12 mouse cellular contexts compared by ENCODE assay signal in the genomic region with DNA sequence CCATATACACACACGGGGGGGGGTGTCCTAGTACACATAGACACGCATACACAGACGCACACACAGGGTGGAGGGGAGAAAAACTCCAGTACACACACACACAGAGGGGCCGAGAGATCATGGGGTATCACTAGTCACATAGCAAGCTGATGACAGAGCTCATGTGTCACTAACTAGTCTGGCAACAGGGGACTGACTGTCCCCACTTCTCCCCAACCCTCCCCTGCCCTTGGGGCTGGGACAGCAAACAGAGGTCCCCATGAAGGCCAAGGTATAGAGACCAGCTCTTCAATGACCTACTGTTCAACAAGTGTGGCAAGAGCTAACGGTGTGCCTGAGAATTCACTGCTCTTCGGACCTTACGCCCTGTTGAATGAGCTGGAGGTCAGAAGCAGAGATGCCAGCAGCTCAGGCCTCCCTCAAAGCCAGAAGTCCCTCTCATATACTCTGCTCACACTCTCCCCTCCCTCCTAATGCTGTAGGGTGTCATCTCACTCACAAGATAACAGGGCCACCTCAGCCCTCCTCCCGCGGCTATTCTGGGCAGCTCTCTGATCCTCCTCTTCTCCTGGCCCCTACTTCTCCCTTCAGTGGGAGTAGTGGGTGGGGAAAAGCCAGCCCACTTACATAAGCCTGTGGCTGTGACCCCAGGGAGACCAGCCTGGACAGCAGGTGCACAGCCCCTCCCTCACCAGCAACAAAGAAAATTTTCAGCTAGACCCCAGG. TPM values are rescaled to one million over a fixed set of nuclear protein-coding genes. Genes with fewer than 3 reads are reported as not detected.
A peak's percentile ranks its signal among the peaks of the same experiment; 100 is the strongest.
DNase-seq lines count a peak whose midpoint lies in the region; ATAC-seq lines count a peak whose summit lies in the region.
"Had no signal": no experiment of that assay in that cellular context is flagged by ENCODE, and none has a peak within 500 bp of the region (broad histone marks: within the 10 kb centered on the region; RNA-seq: fewer than 3 reads in every experiment).

A gene (plus strand): TSS at position 642 of the 726 bp plus-strand sequence.

- H3K4me1 ChIP-seq in liver, embryonic 13.5 days (replicated peaks): peaks cover 39% of the 10 kb centered on the region
- peaks cover 13% of the 10 kb centered on the region for H3K4me1 ChIP-seq in embryonic facial prominence, embryonic 15.5 days
- H3K4me1 ChIP-seq in heart, embryonic 11.5 days (ENCODE audit: control insufficient read depth, insufficient read depth, low read length): peaks cover 39% of the 10 kb centered on the region
- no peaks in the 10 kb centered on the region; the same call in 1 of the 2 replicates for H3K4me1 ChIP-seq in hindbrain, embryonic 16.5 days (ENCODE audit: control insufficient read depth, insufficient read depth, low read depth, low read length)

- ATAC-seq in liver, embryonic 13.5 days (ENCODE audit: low read depth): 0 out of 2 replicates have a peak, but pooled peaks have one; percentile 21
- ATAC-seq in embryonic facial prominence, embryonic 15.5 days (ENCODE audit: insufficient number of reproducible peaks, low FRiP score, low TSS enrichment, low read depth): 0 out of 2 replicates have a peak, but pooled peaks have one; percentile 15
- peak; percentile 75 for ATAC-seq in heart, embryonic 11.5 days (replicated peaks; ENCODE audit: insufficient number of reproducible peaks, low FRiP score, low TSS enrichment)
- ATAC-seq in hindbrain, embryonic 16.5 days: 0 out of 2 replicates have a peak, but pooled peaks have one; percentile 19
- ATAC-seq in erythroid progenitor cell, adult 5-6 weeks (replicated peaks; ENCODE audit: low FRiP score, poor library complexity, severe bottlenecking): no peak

- H3K9ac ChIP-seq in liver, embryonic 13.5 days: no peak within 1 kb of the TSS
- no peak within 1 kb of the TSS for H3K9ac ChIP-seq in embryonic facial prominence, embryonic 15.5 days
- peak within 1 kb of the TSS; percentile 58; the same call in 1 of the 2 replicates for H3K9ac ChIP-seq in heart, embryonic 11.5 days (ENCODE audit: low read depth, low read length)
- H3K9ac ChIP-seq in hindbrain, embryonic 16.5 days (ENCODE audit: low read depth, low read length): no peak within 1 kb of the TSS

- no peaks in the 10 kb centered on the region for H3K27me3 ChIP-seq in liver, embryonic 13.5 days
- no peaks in the 10 kb centered on the region for H3K27me3 ChIP-seq in embryonic facial prominence, embryonic 15.5 days
- no peaks in the 10 kb centered on the region for H3K27me3 ChIP-seq in heart, embryonic 11.5 days (ENCODE audit: control insufficient read depth, insufficient read depth, low read length)
- no peaks in the 10 kb centered on the region for H3K27me3 ChIP-seq in hindbrain, embryonic 16.5 days (replicated peaks; ENCODE audit: control insufficient read depth, insufficient read depth, low read length)

- no peak within 1 kb of the TSS for H3K4me2 ChIP-seq in liver, embryonic 13.5 days
- H3K4me2 ChIP-seq in embryonic facial prominence, embryonic 15.5 days (replicated peaks): no peak within 1 kb of the TSS
- H3K4me2 ChIP-seq in heart, embryonic 11.5 days: peak within 1 kb of the TSS; percentile 44
- no peak within 1 kb of the TSS for H3K4me2 ChIP-seq in hindbrain, embryonic 16.5 days (ENCODE audit: low read length)

- H3K36me3 ChIP-seq in liver, embryonic 13.5 days: no peaks in the 10 kb centered on the region
- H3K36me3 ChIP-seq in embryonic facial prominence, embryonic 15.5 days: no peaks in the 10 kb centered on the region
- H3K36me3 ChIP-seq in heart, embryonic 11.5 days (ENCODE audit: control insufficient read depth, insufficient read depth, low read length): no peaks in the 10 kb centered on the region
- no peaks in the 10 kb centered on the region for H3K36me3 ChIP-seq in hindbrain, embryonic 16.5 days (ENCODE audit: control insufficient read depth, insufficient read depth, low read length)

- no peak for DNase-seq in liver, embryonic 13.5 days
- DNase-seq in liver: no peak
- DNase-seq in spleen, adult 18-20 months: no peak
- DNase-seq: kidney, adult 8-10 months; layer of hippocampus, postnatal 36 days; lung, postnatal 14 days had no signal

- H3K4me3 ChIP-seq in liver, embryonic 13.5 days (replicated peaks): no peak within 1 kb of the TSS
- no peak within 1 kb of the TSS for H3K4me3 ChIP-seq in embryonic facial prominence, embryonic 15.5 days (replicated peaks)
- H3K4me3 ChIP-seq in heart, embryonic 11.5 days (ENCODE audit: low read depth, low read length): peak within 1 kb of the TSS; percentile 6
- no peak within 1 kb of the TSS for H3K4me3 ChIP-seq in hindbrain, embryonic 16.5 days (ENCODE audit: low read length)

- H3K9me3 ChIP-seq in liver, embryonic 13.5 days (replicated peaks): no peaks in the 10 kb centered on the region
- no peaks in the 10 kb centered on the region for H3K9me3 ChIP-seq in embryonic facial prominence, embryonic 15.5 days (replicated peaks)
- H3K9me3 ChIP-seq in heart, embryonic 11.5 days (replicated peaks; ENCODE audit: control insufficient read depth, low read length): no peaks in the 10 kb centered on the region
- no peaks in the 10 kb centered on the region for H3K9me3 ChIP-seq in hindbrain, embryonic 16.5 days (ENCODE audit: control insufficient read depth, low read length)

- WGBS in liver, embryonic 13.5 days (ENCODE audit: insufficient replicate concordance): 42% methylated on average over 9 of the region's 9 CpGs
- 71% methylated on average over 9 of the region's 9 CpGs for WGBS in embryonic facial prominence, embryonic 15.5 days
- 27% methylated on average over 9 of the region's 9 CpGs for WGBS in heart, embryonic 11.5 days (ENCODE audit: insufficient replicate concordance)
- WGBS in hindbrain, embryonic 16.5 days: 79% methylated on average over 9 of the region's 9 CpGs

- no peak within 1 kb of the TSS for H3K27ac ChIP-seq in liver, embryonic 13.5 days
- H3K27ac ChIP-seq in embryonic facial prominence, embryonic 15.5 days (replicated peaks): no peak within 1 kb of the TSS
- H3K27ac ChIP-seq in heart, embryonic 11.5 days (ENCODE audit: low read depth, low read length): peak within 1 kb of the TSS; percentile 78
- no peak within 1 kb of the TSS for H3K27ac ChIP-seq in hindbrain, embryonic 16.5 days (ENCODE audit: low read depth, low read length)

RNA-seq across cellular contexts. Expression of the gene that starts here (rescaled TPM):
- 0.07 and 0.08 TPM in 2 replicates for polyA plus RNA-seq in liver, embryonic 13.5 days (2015; fragmentation: Nextera tagmentation; extraction: Ambion mirVana)
- polyA plus RNA-seq in embryonic facial prominence, embryonic 15.5 days (2015; fragmentation: Nextera tagmentation; extraction: Ambion mirVana): 0.12 TPM in 1 of 2 replicates, not detected in the other
- polyA plus RNA-seq in heart, embryonic 11.5 days (2014; fragmentation: Nextera tagmentation; extraction: Ambion mirVana): 70.4 and 77.2 TPM in 2 replicates
- 0.11 TPM in 1 of 2 replicates, not detected in the other for polyA plus RNA-seq in hindbrain, embryonic 16.5 days (2015; fragmentation: Nextera tagmentation; extraction: Ambion mirVana)
- not detected in 2 replicates for total RNA-seq in erythroid progenitor cell, adult 5-6 weeks (2015; ENCODE audit: low replicate concordance)
- total RNA-seq in erythroid progenitor cell, adult 5-6 weeks (2017; ENCODE audit: low replicate concordance): not detected in 2 replicates
- total RNA-seq: gastrocnemius, adult 18-20 months had no signal
- polyA plus RNA-seq: small intestine, adult 2 months had no signal

Comparison
In these comparisons a context has a peak if more than half of its experiments do, and no peak if none do; other contexts are left out.
1. RNA of the gene that starts here (polyA plus RNA-seq): 70.4 to 77.2 TPM in heart, embryonic 11.5 days; 0.12 TPM in embryonic facial prominence, embryonic 15.5 days, 0.11 TPM in hindbrain, embryonic 16.5 days and 0.07 to 0.08 TPM in liver, embryonic 13.5 days; every median in the first group is over 10 times any median in the second.
2. Peak in ATAC-seq in liver, embryonic 13.5 days; RNA of the gene not detected or under 1 TPM.
3. Peak in ATAC-seq in embryonic facial prominence, embryonic 15.5 days; RNA of the gene not detected or under 1 TPM.
4. Peak in ATAC-seq in hindbrain, embryonic 16.5 days; RNA of the gene not detected or under 1 TPM.